Mouse (Mus musculus): ENCODE results near the gene Gm28778. TPM values are rescaled to one million over a fixed set of nuclear protein-coding genes. Genes with fewer than 3 reads are reported as not detected.

Gm28778 gene
- total and polyA plus RNA-seq, 3 experiments = 1.5 TPM; not detected in 2

- H3K4me2 ChIP-seq (ENCODE audit: insufficient read depth, low read depth, poor library complexity, severe bottlenecking) = no peak overlapping the region
- no peak overlapping the region for H3K9ac ChIP-seq (ENCODE audit: insufficient read depth, low read depth)
- no peaks in the 10 kb centered on the region for H3K4me1 ChIP-seq (ENCODE audit: control insufficient read depth in 1 of 2, insufficient read depth in 2 of 2)
- no peak for TF ChIP-seq EP300 (IDR thresholded peaks at IDR 0.05; ENCODE audit: low read length)
- no peak for TF ChIP-seq POLR2A (IDR thresholded peaks at IDR 0.05; ENCODE audit: low read depth, low read length)
- no peak for TF ChIP-seq CHD2 (IDR thresholded peaks at IDR 0.05; ENCODE audit: low read length)
- TF ChIP-seq RCOR1 (conservative IDR thresholded peaks at IDR 0.05; ENCODE audit: low read depth, low read length) = no peak
- no peak for TF ChIP-seq JUND (conservative IDR thresholded peaks at IDR 0.05; ENCODE audit: low read depth, low read length)
- no peak for TF ChIP-seq ZNF384 (IDR thresholded peaks at IDR 0.05; ENCODE audit: low read depth, low read length)
- no peak for TF ChIP-seq TCF12 (IDR thresholded peaks at IDR 0.05; ENCODE audit: low read depth, low read length)
- no peak for TF ChIP-seq MAZ (IDR thresholded peaks at IDR 0.05; ENCODE audit: low read depth, low read length)
- no peak for TF ChIP-seq GABPA (IDR thresholded peaks at IDR 0.05; ENCODE audit: insufficient replicate concordance, low read depth, low read length)
- TF ChIP-seq MAFK (IDR thresholded peaks at IDR 0.05; ENCODE audit: insufficient replicate concordance, low read length) = no peak
- TF ChIP-seq UBTF (IDR thresholded peaks at IDR 0.05; ENCODE audit: low read depth, low read length) = no peak
- no peak for TF ChIP-seq USF2 (conservative IDR thresholded peaks at IDR 0.05; ENCODE audit: low read depth, low read length)
- no peak for TF ChIP-seq ZMIZ1 (IDR thresholded peaks at IDR 0.05; ENCODE audit: low read depth, low read length)
- no peak for TF ChIP-seq SIN3A (IDR thresholded peaks at IDR 0.05; ENCODE audit: low read length)
- TF ChIP-seq POLR2AphosphoS2 (IDR thresholded peaks at IDR 0.05; ENCODE audit: low read depth, low read length) = no peak
- no peak for TF ChIP-seq RAD21 (IDR thresholded peaks at IDR 0.05; ENCODE audit: low read depth, low read length)
- TF ChIP-seq ETS1 (conservative IDR thresholded peaks at IDR 0.05; ENCODE audit: low read depth, low read length) = no peak
- TF ChIP-seq IRF4 (IDR thresholded peaks at IDR 0.05; ENCODE audit: low read depth, low read length) = no peak
- TF ChIP-seq TBP (conservative IDR thresholded peaks at IDR 0.05; ENCODE audit: low read depth, low read length) = no peak
- no peaks in the 10 kb centered on the region for H3K79me2 ChIP-seq (replicated peaks; ENCODE audit: control insufficient read depth, extremely low read depth, insufficient read depth, poor library complexity, severe bottlenecking)
- no peaks in the 10 kb centered on the region for H3K27me3 ChIP-seq (replicated peaks)
- dilution Hi-C loops (cut with MboI; ENCODE audit: extremely low pct_ligation_motif_present, extremely low pct_unique_long_range_greater_than_20kb, low sequenced_read_pairs) (no loop called here), in situ Hi-C loops (cut with MboI; ENCODE audit: low pct_ligation_motif_present, low pct_unique_long_range_greater_than_20kb, low sequenced_read_pairs) (no loop called here)
- H3K9me3 ChIP-seq (replicated peaks; ENCODE audit: low read length) = no peaks in the 10 kb centered on the region
- H3K27ac ChIP-seq (ENCODE audit: insufficient read depth, low read depth) = no peak overlapping the region
- no peak for DNase-seq (ENCODE audit: extremely low read depth)
- no peaks in the 10 kb centered on the region for H3K36me3 ChIP-seq (replicated peaks in 1 of 2; ENCODE audit: control insufficient read depth in 1 of 2, insufficient read depth in 1 of 2, low read length in 1 of 2)
- no peak overlapping the region for H3K4me3 ChIP-seq (replicated peaks in 1 of 3; ENCODE audit: low read depth in 2 of 3, low read length in 2 of 3, poor library complexity in 1 of 3)
These were observed 62.1 kb downstream of the Gm28778 start for GRCm38 (mm10) chr1:53358988-53359387.

Other genes with a start within 250 kb of the Gm28778 start
- gene Mstn, start 235.5 kb upstream of the Gm28778 start, total RNA-seq (2012; rRNA removed) = not detected in 2 replicates
- not detected in 2 replicates for gene Mstn, start 235.5 kb upstream of the Gm28778 start, total RNA-seq (2014; rRNA removed)
- gene Mstn, start 235.5 kb upstream of the Gm28778 start, polyA plus RNA-seq (2012; ENCODE audit: insufficient read length, low read depth) = not detected in 2 replicates
- not detected in 2 replicates for gene 1700019A02Rik, start 109.5 kb upstream of the Gm28778 start, total RNA-seq (2012; rRNA removed)
- not detected in 2 replicates for gene 1700019A02Rik, start 109.5 kb upstream of the Gm28778 start, total RNA-seq (2014; rRNA removed)
- not detected in 2 replicates for gene 1700019A02Rik, start 109.5 kb upstream of the Gm28778 start, polyA plus RNA-seq (2012; ENCODE audit: insufficient read length, low read depth)
- 16.8 and 19.5 TPM in 2 replicates for gene Pms1, start 93 bp upstream of the Gm28778 start, total RNA-seq (2012; rRNA removed)
- 23.2 and 25.3 TPM in 2 replicates for gene Pms1, start 93 bp upstream of the Gm28778 start, total RNA-seq (2014; rRNA removed)
- gene Pms1, start 93 bp upstream of the Gm28778 start, polyA plus RNA-seq (2012; ENCODE audit: insufficient read length, low read depth) = 16.1 and 16.7 TPM in 2 replicates
- gene Ormdl1, start within 50 bp of the Gm28778 start, total RNA-seq (2012; rRNA removed) = 21.6 and 24.8 TPM in 2 replicates
- gene Ormdl1, start within 50 bp of the Gm28778 start, total RNA-seq (2014; rRNA removed) = 62.2 and 69.0 TPM in 2 replicates
- 23.2 and 24.3 TPM in 2 replicates for gene Ormdl1, start within 50 bp of the Gm28778 start, polyA plus RNA-seq (2012; ENCODE audit: insufficient read length, low read depth)
- gene Osgepl1, start 16.5 kb downstream of the Gm28778 start, total RNA-seq (2012; rRNA removed) = 11.3 and 15.5 TPM in 2 replicates
- 33.2 and 35.3 TPM in 2 replicates for gene Osgepl1, start 16.5 kb downstream of the Gm28778 start, total RNA-seq (2014; rRNA removed)
- 13.1 and 15.1 TPM in 2 replicates for gene Osgepl1, start 16.5 kb downstream of the Gm28778 start, polyA plus RNA-seq (2012; ENCODE audit: insufficient read length, low read depth)
- not detected in 2 replicates for gene Asdurf, start 55.5 kb downstream of the Gm28778 start, total RNA-seq (2012; rRNA removed)
- gene Asdurf, start 55.5 kb downstream of the Gm28778 start, total RNA-seq (2014; rRNA removed) = 120 and 190 TPM in 2 replicates
- 8.5 and 41.2 TPM in 2 replicates for gene Asdurf, start 55.5 kb downstream of the Gm28778 start, polyA plus RNA-seq (2012; ENCODE audit: insufficient read length, low read depth)
- 0.04 TPM in 1 of 2 replicates, not detected in the other for gene Gm28551, start 55.6 kb downstream of the Gm28778 start, total RNA-seq (2012; rRNA removed)
- not detected in 2 replicates for gene Gm28551, start 55.6 kb downstream of the Gm28778 start, total RNA-seq (2014; rRNA removed)
- 0.20 and 1.1 TPM in 2 replicates for gene Gm28551, start 55.6 kb downstream of the Gm28778 start, polyA plus RNA-seq (2012; ENCODE audit: insufficient read length, low read depth)
- gene Asnsd1, start 55.6 kb downstream of the Gm28778 start, total RNA-seq (2012; rRNA removed) = 76.3 and 81.0 TPM in 2 replicates
- gene Asnsd1, start 55.6 kb downstream of the Gm28778 start, total RNA-seq (2014; rRNA removed) = 135 and 168 TPM in 2 replicates
- 159 and 165 TPM in 2 replicates for gene Asnsd1, start 55.6 kb downstream of the Gm28778 start, polyA plus RNA-seq (2012; ENCODE audit: insufficient read length, low read depth)